Mouse (Mus musculus) olfactory bulb, adult 2 months (tissue): ENCODE results near the gene Kcnq1. TPM values are rescaled to one million over a fixed set of nuclear protein-coding genes. Genes with fewer than 3 reads are reported as not detected.

ENCODE experiments used
- H3K27ac ChIP-seq: fragments of 200-500 bp; 2 replicates; pipeline ENCODE4 v1.5.1; 2012; ENCODE audit warnings: low read depth, low read length; ENCODE audit not compliant: insufficient read depth
- H3K4me1 ChIP-seq: fragments of 200-500 bp; 2 replicates; pipeline ENCODE4 v1.6.1; 2012; ENCODE audit warnings: low read length; ENCODE audit not compliant: control insufficient read depth, insufficient read depth
- H3K4me3 ChIP-seq: fragments of 200-500 bp; 2 replicates; pipeline ENCODE4 v1.5.1; 2012; ENCODE audit warnings: mild to moderate bottlenecking, low read depth, low read length, moderate library complexity; ENCODE audit not compliant: insufficient read depth
- CTCF ChIP-seq: fragments of 200-500 bp; IDR thresholded peaks from 2 replicates; pipeline ENCODE4 v1.5.1; 2012; ENCODE audit warnings: low read depth, mild to moderate bottlenecking, low read length, moderate library complexity; ENCODE audit not compliant: insufficient read depth
- POLR2A ChIP-seq: fragments of 200-500 bp; IDR thresholded peaks from 2 replicates; pipeline ENCODE4 v1.6.1; 2012; ENCODE audit warnings: mild to moderate bottlenecking, low read depth, low read length, moderate library complexity; ENCODE audit not compliant: insufficient read depth
- WGBS: fragments of 180-500 bp; shearing (Covaris S2); methylation state at CpG from one replicate; pipeline ENCODE4 v1.1.7; 2018; 5-methylcytosine and 5-hydroxymethylcytosine counted together
- polyA plus RNA-seq: library from polyadenylated mRNA; stranded (reverse); fragments of >200 nt; gene quantifications from 2 replicates; pipeline ENCODE4 v1.2.4, GENCODE M21; 2012; ENCODE audit warnings: low replicate concordance; ENCODE audit not compliant: missing spikeins, insufficient read depth, insufficient read length

Gene Kcnq1
- polyA plus RNA-seq, 1 experiment, result not detected

DNA sequence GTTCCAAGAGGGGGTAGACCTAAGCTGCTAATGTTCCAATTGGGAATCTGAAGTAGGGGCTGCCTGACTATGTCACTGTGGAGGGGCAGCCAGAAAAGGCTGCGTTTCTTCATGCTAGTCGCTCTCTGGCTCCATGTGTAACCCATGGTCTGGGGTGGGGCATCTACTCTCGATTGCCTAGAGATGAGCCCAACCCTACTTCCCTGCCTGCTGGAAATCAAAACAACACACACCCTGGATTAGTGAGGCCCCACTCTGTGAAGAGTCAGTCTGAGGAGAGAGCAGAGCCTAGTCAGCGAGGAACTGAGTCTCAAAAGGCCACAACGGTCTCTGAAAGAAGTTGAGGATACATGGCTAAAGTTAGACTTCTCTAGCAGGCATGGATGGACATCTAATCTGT, 40.9 kb downstream of the Kcnq1 start:
- TF ChIP-seq POLR2A (no peak), CTCF (no peak)
- H3K4me1 ChIP-seq, result no peaks in the 10 kb centered on the region
- H3K4me3 ChIP-seq, result no peak overlapping the region
- no peak overlapping the region for H3K27ac ChIP-seq
- 82% methylated on average over 5 of the region's 5 CpGs for WGBS

DNA sequence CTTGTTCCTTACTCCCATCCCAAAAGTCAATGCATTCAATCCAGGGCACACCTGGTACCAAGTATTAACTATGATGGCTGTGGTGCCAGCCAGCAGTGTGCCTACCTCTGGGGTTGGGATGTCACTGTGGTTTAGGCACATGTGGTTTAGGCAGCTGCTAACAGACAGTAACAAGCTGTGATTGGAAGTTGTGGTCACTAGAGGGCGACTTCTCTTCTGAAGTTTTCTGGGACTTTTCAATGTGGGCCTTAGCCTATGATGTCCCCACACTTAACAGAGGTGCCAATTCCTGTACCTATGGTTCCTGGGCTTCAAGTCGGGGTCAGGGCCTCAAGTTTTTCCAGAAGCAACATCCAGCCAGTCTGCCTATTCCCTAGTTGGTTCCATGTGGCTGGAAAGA, 45.0 kb downstream of the Kcnq1 start:
- Histone ChIP-seq H3K27ac (no peak overlapping the region), H3K4me3 (no peak overlapping the region), H3K4me1 (peaks cover 6% of the 10 kb centered on the region)
- TF ChIP-seq POLR2A (no peak), CTCF (no peak)
- WGBS, result 19% methylated on average over 2 of the region's 2 CpGs

DNA sequence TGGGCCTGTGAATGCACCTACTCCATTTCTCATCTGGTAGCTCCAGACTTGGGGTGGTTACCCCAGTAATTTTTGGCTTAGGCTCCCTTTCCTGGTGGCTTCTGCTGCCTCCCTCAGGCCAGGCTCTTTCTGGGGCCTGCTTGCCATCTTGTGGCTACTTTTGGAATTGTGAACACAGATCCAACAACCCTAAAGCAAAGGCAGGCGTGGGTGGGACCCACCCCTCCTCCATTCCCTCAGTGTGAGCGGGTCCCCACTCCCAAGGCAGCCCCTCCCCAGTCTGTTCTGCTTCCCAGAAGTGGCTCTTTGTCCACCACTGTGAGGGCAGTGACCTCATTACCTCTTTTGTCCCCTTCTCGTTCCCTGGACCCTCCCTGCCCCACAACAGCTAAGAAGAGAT, 46.2 kb downstream of the Kcnq1 start:
- 39% methylated on average over 3 of the region's 3 CpGs for WGBS
- Histone ChIP-seq H3K4me1 (peaks cover 6% of the 10 kb centered on the region), H3K4me3 (no peak overlapping the region), H3K27ac (no peak overlapping the region)
- no peak for TF ChIP-seq POLR2A
- TF ChIP-seq CTCF, result 0 out of 2 replicates have a peak, but pooled peaks have one; percentile 20

DNA sequence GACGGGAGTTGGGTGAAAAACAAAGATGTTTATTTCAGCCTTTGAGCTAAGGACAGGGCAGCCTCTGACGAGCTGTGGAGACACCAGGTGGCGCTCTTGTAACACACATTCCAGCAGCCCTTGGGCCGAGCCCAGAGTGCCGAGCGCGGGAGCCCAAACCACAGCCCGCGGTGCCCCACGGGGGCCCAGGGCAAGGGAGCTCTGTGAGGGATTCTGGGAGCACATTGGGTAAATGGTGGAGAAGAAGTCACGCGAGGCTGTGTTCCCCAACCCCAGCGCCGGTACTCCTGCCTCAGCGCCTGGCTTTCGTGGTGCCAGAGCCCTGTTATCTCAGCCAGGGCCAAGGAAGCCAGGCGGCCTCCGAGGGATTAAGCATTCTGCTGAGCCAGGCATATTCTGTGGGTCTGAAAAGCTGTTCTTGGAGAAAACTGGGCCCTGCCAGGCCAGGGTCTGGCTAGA, 47.8 kb downstream of the Kcnq1 start:
- H3K4me1 ChIP-seq, result peaks cover 6% of the 10 kb centered on the region
- WGBS, result 2% methylated on average over 18 of the region's 18 CpGs
- H3K27ac ChIP-seq, result no peak overlapping the region
- TF ChIP-seq POLR2A, result no peak
- TF ChIP-seq CTCF, result peak; percentile 98
- peak overlapping the region; percentile 39 for H3K4me3 ChIP-seq

DNA sequence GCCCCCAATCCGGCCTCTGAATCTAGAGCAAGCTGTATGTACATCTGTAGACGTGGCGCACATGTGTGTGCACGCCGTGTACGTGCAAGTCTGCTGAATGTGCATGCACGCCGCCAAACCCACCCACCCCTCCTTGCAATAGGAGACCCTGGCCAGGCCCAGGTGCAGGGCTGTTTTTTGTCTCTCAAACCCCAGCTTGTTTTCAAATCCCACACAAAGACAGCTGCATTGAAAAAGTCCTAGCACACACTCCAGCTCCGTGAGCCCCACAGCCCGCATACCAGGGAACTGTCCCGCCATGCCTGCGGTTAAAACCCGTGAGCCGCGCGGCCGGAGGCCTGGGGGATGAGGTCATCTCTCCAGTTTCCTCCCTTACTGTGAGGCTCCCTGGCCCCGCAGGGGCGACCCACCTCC, 48.3 kb downstream of the Kcnq1 start:
- 61% methylated on average over 19 of the region's 19 CpGs for whole genome bisulfite sequencing
- no peak for TF ChIP-seq POLR2A
- no peak for TF ChIP-seq CTCF
- H3K27ac ChIP-seq, result no peak overlapping the region
- H3K4me3 ChIP-seq, result no peak overlapping the region
- H3K4me1 ChIP-seq, result peaks cover 6% of the 10 kb centered on the region

DNA sequence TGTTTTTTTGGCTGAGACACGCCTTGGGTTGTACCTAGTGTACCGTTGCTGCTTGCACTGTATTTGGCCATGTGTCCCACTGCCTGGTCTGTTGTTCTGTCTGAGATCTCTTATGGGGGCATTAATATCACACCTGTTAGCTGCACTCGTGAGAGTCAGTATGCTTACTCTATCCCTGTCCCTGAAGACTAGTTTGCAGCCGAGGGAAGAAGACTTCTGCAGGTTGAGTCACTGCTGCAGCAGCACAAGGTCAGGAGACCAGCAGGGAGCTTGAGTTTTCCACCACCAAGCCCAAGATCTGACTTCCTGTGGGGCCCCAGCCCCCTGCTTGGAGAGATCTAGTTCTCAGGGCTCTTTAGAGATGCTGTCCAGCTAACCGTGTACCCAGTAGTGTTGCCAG, 49.1 kb downstream of the Kcnq1 start:
- H3K27ac ChIP-seq, result no peak overlapping the region
- TF ChIP-seq POLR2A, result no peak
- TF ChIP-seq CTCF, result no peak
- 80% methylated on average over 5 of the region's 5 CpGs for WGBS
- H3K4me3 ChIP-seq, result no peak overlapping the region
- H3K4me1 ChIP-seq, result peaks cover 6% of the 10 kb centered on the region

DNA sequence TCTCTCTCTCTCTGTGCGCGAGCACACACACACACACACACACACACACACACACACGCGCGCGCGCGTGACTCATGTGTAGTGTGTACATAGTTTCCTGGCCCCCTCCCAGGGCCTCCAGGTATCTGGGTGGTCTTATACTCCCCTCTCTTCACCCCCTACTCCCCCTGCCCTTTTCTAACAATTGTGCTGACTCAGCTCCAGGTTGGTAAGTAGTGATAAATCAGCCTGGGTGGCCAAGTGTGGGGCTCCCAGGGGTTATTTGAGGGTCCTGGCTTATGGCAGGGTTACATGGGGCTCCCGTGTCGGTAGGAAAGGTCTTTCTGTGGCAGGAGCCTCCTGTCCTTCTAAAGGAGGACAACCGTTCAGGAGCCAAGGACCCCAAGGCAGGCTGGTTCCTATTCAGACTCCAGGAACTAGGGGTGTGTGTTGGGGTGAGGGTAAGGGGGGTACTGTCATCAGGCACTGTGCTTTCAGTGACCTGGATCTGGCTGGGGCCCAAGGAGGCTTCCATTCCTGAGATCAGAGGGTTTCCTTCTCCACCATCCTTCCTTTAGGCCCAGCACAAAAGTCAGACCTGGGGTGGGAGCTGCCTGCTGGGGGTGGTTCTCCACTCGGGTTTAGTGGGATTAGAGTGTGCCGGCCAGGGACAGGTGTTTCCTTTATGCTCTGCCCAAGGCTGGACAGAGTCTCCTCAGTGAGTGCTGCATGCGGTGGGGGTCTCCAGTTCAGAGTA, 52.7 kb downstream of the Kcnq1 start:
- H3K4me3 ChIP-seq, result no peak overlapping the region
- no peak for TF ChIP-seq POLR2A
- peaks cover 3% of the 10 kb centered on the region for H3K4me1 ChIP-seq
- 92% methylated on average over 14 of the region's 14 CpGs for WGBS
- no peak overlapping the region for H3K27ac ChIP-seq

DNA sequence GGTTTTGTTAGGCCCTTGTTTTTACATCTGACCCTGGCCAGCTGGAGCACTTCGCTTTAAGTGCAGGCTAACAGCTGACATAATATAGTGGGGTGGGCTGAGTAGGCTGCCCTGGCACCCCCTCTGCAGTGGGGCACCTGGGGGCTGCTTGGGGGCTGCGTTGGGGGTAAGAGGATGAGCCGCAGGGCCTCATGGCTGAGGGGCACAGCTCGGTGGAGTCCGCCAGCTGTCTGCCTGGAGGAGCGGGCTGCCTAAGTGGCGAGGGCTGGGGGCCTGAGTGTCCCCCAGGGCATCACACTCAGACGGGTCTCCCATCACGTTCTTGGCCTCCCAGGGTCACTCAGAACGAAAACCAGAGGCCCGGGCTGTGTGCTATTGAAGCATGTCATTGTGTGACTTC, 53.3 kb downstream of the Kcnq1 start:
- WGBS, result 81% methylated on average over 11 of the region's 11 CpGs
- TF ChIP-seq CTCF, result no peak
- TF ChIP-seq POLR2A, result no peak
- no peaks in the 10 kb centered on the region for H3K4me1 ChIP-seq
- no peak overlapping the region for H3K27ac ChIP-seq
- no peak overlapping the region for H3K4me3 ChIP-seq

DNA sequence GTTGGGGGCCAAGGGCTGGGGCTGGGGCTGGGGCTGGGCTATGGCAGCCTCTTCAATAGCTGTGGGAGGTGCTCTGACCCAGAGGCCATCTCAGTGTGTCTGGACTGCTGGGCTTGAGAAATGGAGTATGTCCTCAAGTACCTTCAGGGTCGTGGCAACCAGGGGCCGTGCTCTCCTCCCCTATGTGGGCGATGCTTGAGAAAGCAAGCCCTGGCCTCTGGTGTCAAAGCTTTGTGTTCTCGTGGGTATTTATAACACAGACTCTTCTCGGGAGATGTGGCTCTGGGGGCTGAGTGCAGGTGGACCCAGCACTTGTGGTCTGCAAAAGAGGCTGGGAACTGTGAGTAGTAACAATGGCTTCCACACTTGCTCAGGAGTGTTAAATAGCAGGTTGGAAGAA, 53.9 kb downstream of the Kcnq1 start:
- no peak overlapping the region for H3K27ac ChIP-seq
- H3K4me3 ChIP-seq, result no peak overlapping the region
- no peaks in the 10 kb centered on the region for H3K4me1 ChIP-seq
- WGBS, result 63% methylated on average over 5 of the region's 5 CpGs
- TF ChIP-seq POLR2A (no peak), CTCF (no peak)
